Mouse (Mus musculus) left cerebral cortex, adult 6 months (tissue): Measurements from ENCODE around the gene Cited2. TPM values are rescaled to one million over a fixed set of nuclear protein-coding genes. Genes with fewer than 3 reads are reported as not detected.

Experiments
- long read RNA-seq, 2 experiments: library from polyadenylated mRNA; unstranded; transcript quantifications; one replicate each; pipeline ENCODE4 v2.0.0; 2019 to 2020
- polyA plus RNA-seq: library from polyadenylated mRNA; unstranded; fragments of <200 nt; fragmentation: Nextera tagmentation; gene quantifications from 2 replicates; pipeline ENCODE4 v1.2.3, GENCODE M21; 2021

Gene Cited2
- 17.6 and 31.4 TPM in 2 replicates for polyA plus RNA-seq
- long read RNA-seq, experiment 1, partial matches to known transcripts = 0 of 5 reads
- long read RNA-seq, experiment 1, other reads (novel, unspliced or antisense) = 0 of 5 reads
- long read RNA-seq, experiment 2, transcript Cited2-203 (1 exons, 2,411 nt) = major isoform, 9 of 9 reads
- long read RNA-seq, experiment 2, partial matches to known transcripts = 0 of 9 reads
- long read RNA-seq, experiment 2, other reads (novel, unspliced or antisense) = 0 of 9 reads

DNA sequence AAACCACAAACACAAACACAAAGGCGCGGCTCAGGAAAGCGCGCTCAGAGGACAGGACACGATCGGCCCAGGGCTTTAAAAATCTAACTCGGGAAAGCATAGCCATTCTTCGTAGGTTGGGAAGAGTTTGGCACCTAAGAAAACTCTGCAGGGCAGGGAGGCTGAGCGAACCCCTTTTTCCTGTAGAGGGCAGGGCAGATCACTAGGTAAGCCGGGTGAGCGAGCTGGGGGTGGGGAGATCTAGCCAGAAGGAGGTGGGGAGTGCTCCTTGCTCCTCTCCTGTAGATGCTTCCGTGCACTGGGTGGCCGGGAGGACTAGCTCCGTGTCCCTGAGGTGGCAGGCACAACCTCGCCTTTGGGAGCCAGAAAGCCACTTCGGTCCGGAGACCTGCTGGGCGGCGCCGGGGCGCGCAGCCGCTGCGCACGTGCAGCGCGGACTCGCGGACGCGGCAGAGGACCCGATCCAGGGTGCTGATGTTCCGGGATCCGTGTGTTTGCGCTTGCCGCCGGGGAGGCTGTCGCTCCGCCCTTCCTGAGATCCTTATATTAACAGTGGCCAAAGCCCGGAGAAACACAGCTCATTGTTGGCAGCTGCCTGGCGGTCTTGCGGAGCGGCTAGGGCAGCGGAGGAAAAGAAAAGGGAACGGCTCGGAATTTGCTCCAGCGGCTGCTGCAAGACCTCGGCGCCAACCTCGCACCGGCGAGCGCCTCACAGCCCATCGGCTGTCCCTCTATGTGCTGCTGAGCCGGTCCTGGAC is at the start of gene Cited2:
Cited2 (plus strand) TSS at position 566 of the 758 bp plus-strand sequence.

Other genes starting within 250 kb of the Cited2 start
- gene Txlnb, start 73.0 kb downstream of the Cited2 start, polyA plus RNA-seq = 0.83 and 1.3 TPM in 2 replicates
- 2.0 and 2.6 TPM in 2 replicates for gene Heca, start 224.8 kb downstream of the Cited2 start, polyA plus RNA-seq